Mouse (Mus musculus) spleen, adult 2 months (tissue): ENCODE measurements at regions not wholly inside any gene's neighbourhood (a gene's known extent, or its start where the extent isn't known, plus 50 kb on each side); places are given as distances from the start of the nearest gene placed in this dataset.

ENCODE experiments used
- DNase-seq, 2 experiments: peaks; one replicate each; pipeline versions ENCODE4 v3.0.0 to v3.0.0-alpha.2; 2012 to 2021; ENCODE audit warnings: low spot score in 2 of 2, low read depth in 1 of 2
- H3K27ac ChIP-seq: fragments of 200-500 bp; 2 replicates; pipeline ENCODE4 v1.5.1; 2012; ENCODE audit warnings: low read length, inconsistent platforms; ENCODE audit not compliant: insufficient read depth
- H3K27me3 ChIP-seq: fragments of 200-500 bp; 2 replicates; pipeline ENCODE4 v1.6.1; 2012; ENCODE audit warnings: mild to moderate bottlenecking, moderate library complexity, low read length, inconsistent platforms; ENCODE audit not compliant: control insufficient read depth, insufficient read depth
- H3K36me3 ChIP-seq: fragments of 200-500 bp; 2 replicates; pipeline ENCODE4 v1.6.1; 2012; ENCODE audit warnings: mild to moderate bottlenecking, low read length, inconsistent platforms; ENCODE audit not compliant: control insufficient read depth, insufficient read depth
- H3K4me1 ChIP-seq: fragments of 200-500 bp; 2 replicates; pipeline ENCODE4 v1.6.1; 2011; ENCODE audit warnings: inconsistent platforms; ENCODE audit not compliant: control insufficient read depth, insufficient read depth, insufficient read length
- H3K4me3 ChIP-seq: fragments of 200-500 bp; 2 replicates; pipeline ENCODE4 v1.5.1; 2011; ENCODE audit warnings: mild to moderate bottlenecking, inconsistent platforms; ENCODE audit not compliant: insufficient read depth, insufficient read length; ENCODE audit errors: extremely low read depth
- CTCF ChIP-seq: fragments of 200-500 bp; IDR thresholded peaks from 2 replicates; pipeline ENCODE4 v1.5.1; 2011; ENCODE audit warnings: mild to moderate bottlenecking, inconsistent platforms; ENCODE audit not compliant: insufficient read depth, insufficient read length, insufficient replicate concordance; ENCODE audit errors: extremely low read depth
- POLR2A ChIP-seq: fragments of 200-500 bp; IDR thresholded peaks from 2 replicates; pipeline ENCODE4 v1.6.1; 2011; ENCODE audit warnings: low read depth, low read length, inconsistent platforms
- WGBS: fragments of 180-500 bp; shearing (Covaris S2); methylation state at CpG from one replicate; pipeline ENCODE4 v1.1.7; 2018; 5-methylcytosine and 5-hydroxymethylcytosine counted together

- H3K4me3 ChIP-seq: no peak overlapping the region
- no peaks in the 10 kb centered on the region for H3K36me3 ChIP-seq
- no peak for DNase-seq
- no peak overlapping the region for H3K27ac ChIP-seq
- no peaks in the 10 kb centered on the region for H3K27me3 ChIP-seq
- no peaks in the 10 kb centered on the region for H3K4me1 ChIP-seq
- TF ChIP-seq POLR2A (no peak), CTCF (no peak)
- 68% methylated on average over 2 of the region's 2 CpGs for WGBS
Measured at GRCm38 (mm10) chr2:50445963-50446485, 149.4 kb upstream of the Mmadhc start.

GRCm38 (mm10) chr2:50440333-50440732 lies 143.7 kb upstream of the Mmadhc start:
- Histone ChIP-seq H3K27ac (no peak overlapping the region), H3K36me3 (no peaks in the 10 kb centered on the region), H3K27me3 (no peaks in the 10 kb centered on the region), H3K4me3 (no peak overlapping the region), H3K4me1 (no peaks in the 10 kb centered on the region)
- TF ChIP-seq POLR2A (no peak), CTCF (no peak)
- no peak for DNase-seq

DNA sequence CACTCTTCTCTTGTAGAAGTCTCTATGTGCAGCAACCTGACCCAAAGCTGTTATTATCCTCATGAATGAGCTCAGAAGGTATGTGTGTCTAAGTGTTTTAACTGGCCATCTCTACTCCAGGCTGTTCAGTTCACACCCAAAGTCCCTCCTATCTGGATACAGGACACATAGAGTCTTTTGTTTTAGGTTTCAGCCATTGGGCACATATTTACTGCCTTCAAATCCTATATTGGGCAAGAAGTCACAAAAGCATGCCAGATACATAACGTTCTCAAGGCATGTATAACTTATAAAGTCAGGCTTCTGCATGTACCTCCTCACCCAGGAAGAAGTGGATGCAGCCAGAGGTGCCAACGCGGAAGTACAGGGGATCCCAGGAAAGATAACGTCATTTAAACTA lies 136.6 kb upstream of the Mmadhc start:
- TF ChIP-seq POLR2A: no peak
- TF ChIP-seq CTCF: no peak
- Histone ChIP-seq H3K4me3 (no peak overlapping the region), H3K27ac (no peak overlapping the region), H3K27me3 (no peaks in the 10 kb centered on the region), H3K4me1 (no peaks in the 10 kb centered on the region), H3K36me3 (no peaks in the 10 kb centered on the region)
- DNase-seq: no peak
- 88% methylated on average over 4 of the region's 4 CpGs for WGBS

DNA sequence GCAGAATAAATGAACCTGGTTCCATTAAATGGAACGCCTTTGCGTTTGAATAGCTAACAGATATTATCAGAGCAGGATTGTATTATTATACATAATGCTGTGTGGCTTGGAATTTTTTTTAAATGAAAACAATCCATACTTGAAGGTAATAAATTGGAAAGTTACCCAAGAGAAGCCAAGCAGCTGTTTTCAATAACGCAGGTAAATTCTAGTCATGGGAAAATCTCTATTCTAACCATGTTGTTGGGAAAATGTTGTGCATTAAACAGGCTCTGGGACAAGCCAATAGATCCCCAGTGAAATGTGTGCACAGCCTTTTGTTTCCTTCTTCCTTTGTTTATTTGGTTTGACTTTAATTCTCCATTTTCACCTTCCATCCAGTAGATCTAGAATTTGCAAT lies 128.6 kb upstream of the Mmadhc start:
- WGBS: 93% methylated on average over 3 of the region's 3 CpGs
- H3K4me3 ChIP-seq: no peak overlapping the region

GRCm38 (mm10) chr2:50419648-50420047 lies 123.0 kb upstream of the Mmadhc start:
- H3K27me3 ChIP-seq: no peaks in the 10 kb centered on the region
- no peak for DNase-seq
- 75% methylated on average over 3 of the region's 3 CpGs for WGBS

More for the DNA sequence above, 128.6 kb upstream of the Mmadhc start:
- DNase-seq: no peak
- H3K27me3 ChIP-seq: no peaks in the 10 kb centered on the region
- no peak overlapping the region for H3K27ac ChIP-seq
- H3K36me3 ChIP-seq: no peaks in the 10 kb centered on the region
- TF ChIP-seq CTCF (no peak), POLR2A (no peak)
- no peaks in the 10 kb centered on the region for H3K4me1 ChIP-seq

GRCm38 (mm10) chr2:50417643-50418042 lies 121.0 kb upstream of the Mmadhc start:
- TF ChIP-seq CTCF: no peak
- no peak for TF ChIP-seq POLR2A
- 85% methylated on average over 5 of the region's 5 CpGs for WGBS

More at GRCm38 (mm10) chr2:50419648-50420047, 123.0 kb upstream of the Mmadhc start:
- TF ChIP-seq POLR2A (no peak), CTCF (no peak)
- H3K4me1 ChIP-seq: no peaks in the 10 kb centered on the region
- H3K36me3 ChIP-seq: no peaks in the 10 kb centered on the region
- H3K27ac ChIP-seq: no peak overlapping the region
- no peak overlapping the region for H3K4me3 ChIP-seq

GRCm38 (mm10) chr2:50417135-50417534 lies 120.5 kb upstream of the Mmadhc start:
- H3K4me3 ChIP-seq: no peak overlapping the region
- 94% methylated on average over 5 of the region's 5 CpGs for WGBS
- DNase-seq: no peak
- no peaks in the 10 kb centered on the region for H3K4me1 ChIP-seq
- TF ChIP-seq POLR2A (no peak), CTCF (no peak)
- no peaks in the 10 kb centered on the region for H3K27me3 ChIP-seq
- no peak overlapping the region for H3K27ac ChIP-seq
- no peaks in the 10 kb centered on the region for H3K36me3 ChIP-seq

More at GRCm38 (mm10) chr2:50417643-50418042, 121.0 kb upstream of the Mmadhc start:
- H3K27ac ChIP-seq: no peak overlapping the region
- H3K4me1 ChIP-seq: no peaks in the 10 kb centered on the region
- no peaks in the 10 kb centered on the region for H3K27me3 ChIP-seq
- no peak for DNase-seq
- no peaks in the 10 kb centered on the region for H3K36me3 ChIP-seq
- H3K4me3 ChIP-seq: no peak overlapping the region

DNA sequence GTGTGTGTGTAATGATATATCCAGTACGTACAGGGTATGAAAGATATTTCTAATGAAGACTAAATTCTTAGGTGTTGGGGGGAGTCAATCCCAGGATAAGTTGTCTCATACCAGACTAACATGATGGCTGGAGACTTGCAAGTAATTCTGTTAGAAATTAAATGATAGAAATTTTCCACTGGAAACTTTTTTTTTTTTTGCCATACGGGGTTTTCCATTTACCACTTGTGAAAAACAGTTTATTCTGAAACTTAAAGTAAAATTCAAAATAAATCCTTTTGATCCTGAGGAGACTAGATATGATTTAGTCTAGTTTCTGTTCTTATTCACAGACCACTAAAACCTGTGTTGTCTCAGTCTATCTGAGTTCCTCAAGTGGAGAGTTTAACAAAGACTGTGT lies 119.5 kb upstream of the Mmadhc start:
- no peaks in the 10 kb centered on the region for H3K4me1 ChIP-seq
- TF ChIP-seq POLR2A: no peak
- TF ChIP-seq CTCF: no peak
- no peak for DNase-seq
- H3K4me3 ChIP-seq: no peak overlapping the region
- H3K36me3 ChIP-seq: no peaks in the 10 kb centered on the region
- WGBS: 86% methylated on average over 2 of the region's 2 CpGs
- H3K27me3 ChIP-seq: no peaks in the 10 kb centered on the region
- no peak overlapping the region for H3K27ac ChIP-seq
